Mouse (Mus musculus): ENCODE data around the gene Fgd6. TPM values are rescaled to one million over a fixed set of nuclear protein-coding genes. Genes with fewer than 3 reads are reported as not detected.
A peak's percentile ranks its signal among the peaks of the same experiment; 100 is the strongest.

The Fgd6 gene
- polyA plus RNA-seq, 1 experiment: 3.7 TPM

DNA sequence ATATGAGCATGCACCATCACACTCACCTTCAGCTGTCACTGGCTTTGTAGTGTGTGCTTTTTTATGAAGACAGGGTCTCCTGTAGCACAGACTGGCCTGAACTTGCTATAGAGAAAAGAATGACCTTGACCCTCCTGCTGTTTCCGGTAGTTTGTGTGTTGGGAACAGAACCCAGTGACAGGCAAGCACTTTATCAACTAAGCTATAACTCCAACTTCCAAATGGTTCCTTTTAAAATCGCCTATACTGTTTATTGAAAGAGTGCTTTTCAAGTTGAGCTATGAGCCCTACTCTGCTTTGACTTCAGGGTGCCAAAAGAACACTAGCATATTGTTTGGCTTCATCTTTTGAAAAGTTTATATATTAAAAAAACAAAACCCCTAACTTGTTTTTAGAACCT, 24.8 kb upstream of the Fgd6 start:
- no peak overlapping the region for H3K4me3 ChIP-seq (ENCODE audit: low read depth, low read length)
- H3K27ac ChIP-seq (ENCODE audit: insufficient read depth, low read depth, low read length): no peak overlapping the region
- TF ChIP-seq CTCF (IDR thresholded peaks at IDR 0.05; ENCODE audit: extremely low read depth, insufficient read length, insufficient replicate concordance, low read depth, low read length) (no peak), POLR2A (IDR thresholded peaks at IDR 0.05; ENCODE audit: low read depth, low read length) (no peak)
- no peaks in the 10 kb centered on the region for H3K4me1 ChIP-seq (ENCODE audit: control insufficient read depth, insufficient read depth, insufficient read length, low read length)
- H3K27me3 ChIP-seq (ENCODE audit: control insufficient read depth, insufficient read depth, low read length): no peaks in the 10 kb centered on the region
- WGBS: 46% methylated on average over 2 of the region's 2 CpGs
- 0 out of 2 replicates have a peak, but pooled peaks cover 1% of the 10 kb centered on the region for H3K36me3 ChIP-seq (ENCODE audit: control insufficient read depth, insufficient read depth, low read length)

DNA sequence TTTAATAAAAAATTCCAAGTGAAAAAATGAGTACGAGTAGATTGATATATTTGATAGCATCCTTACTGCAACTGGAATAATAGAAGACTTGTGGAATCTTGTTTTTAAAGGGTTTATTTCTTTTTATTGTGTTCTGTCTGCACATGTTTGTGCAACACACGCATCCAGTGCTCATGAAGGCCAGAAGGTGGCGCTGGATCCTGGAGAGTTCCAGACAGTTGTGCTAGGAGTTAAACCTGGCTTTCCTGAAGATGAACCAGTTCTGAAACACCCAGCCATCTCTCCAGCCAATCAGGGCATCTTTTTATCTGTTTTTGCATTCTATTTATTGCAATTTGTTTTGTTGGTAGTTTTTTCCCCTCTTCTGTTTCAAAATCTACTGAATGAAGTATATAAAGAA, 22.6 kb upstream of the Fgd6 start:
- 47% methylated on average over 3 of the region's 3 CpGs for WGBS
- TF ChIP-seq POLR2A (IDR thresholded peaks at IDR 0.05; ENCODE audit: low read depth, low read length) (no peak), CTCF (IDR thresholded peaks at IDR 0.05; ENCODE audit: extremely low read depth, insufficient read length, insufficient replicate concordance, low read depth, low read length) (peak; percentile 78; the same call in 1 of the 2 replicates)
- Histone ChIP-seq H3K36me3 (ENCODE audit: control insufficient read depth, insufficient read depth, low read length) (no peaks in the 10 kb centered on the region), H3K4me3 (ENCODE audit: low read depth, low read length) (no peak overlapping the region), H3K4me1 (ENCODE audit: control insufficient read depth, insufficient read depth, insufficient read length, low read length) (no peaks in the 10 kb centered on the region), H3K27me3 (ENCODE audit: control insufficient read depth, insufficient read depth, low read length) (no peaks in the 10 kb centered on the region), H3K27ac (ENCODE audit: insufficient read depth, low read depth, low read length) (no peak overlapping the region)

DNA sequence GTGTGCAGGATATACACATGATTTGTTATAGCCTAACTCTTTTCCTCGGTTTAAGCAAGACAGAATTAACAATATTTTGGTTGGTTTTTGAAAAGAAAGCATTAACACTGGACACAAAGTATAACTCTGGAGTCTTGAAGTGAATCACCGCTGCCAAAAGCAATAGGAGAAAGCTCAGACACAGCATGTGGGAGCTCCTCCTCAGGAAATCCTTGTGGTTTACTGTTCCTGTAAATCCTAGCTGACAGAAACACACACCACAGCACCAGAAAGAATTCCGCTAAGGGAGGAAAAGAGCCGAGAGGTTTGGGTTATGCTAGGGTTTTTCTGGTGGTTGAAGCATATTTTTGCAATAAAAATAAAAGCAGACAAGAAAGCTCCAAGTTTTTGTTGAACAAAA, 21.6 kb upstream of the Fgd6 start:
- no peak for TF ChIP-seq POLR2A (IDR thresholded peaks at IDR 0.05; ENCODE audit: low read depth, low read length)
- Histone ChIP-seq H3K27me3 (ENCODE audit: control insufficient read depth, insufficient read depth, low read length) (no peaks in the 10 kb centered on the region), H3K4me1 (ENCODE audit: control insufficient read depth, insufficient read depth, insufficient read length, low read length) (no peaks in the 10 kb centered on the region), H3K4me3 (ENCODE audit: low read depth, low read length) (no peak overlapping the region), H3K36me3 (ENCODE audit: control insufficient read depth, insufficient read depth, low read length) (no peaks in the 10 kb centered on the region), H3K27ac (ENCODE audit: insufficient read depth, low read depth, low read length) (no peak overlapping the region)
- 69% methylated on average over 4 of the region's 4 CpGs for WGBS

DNA sequence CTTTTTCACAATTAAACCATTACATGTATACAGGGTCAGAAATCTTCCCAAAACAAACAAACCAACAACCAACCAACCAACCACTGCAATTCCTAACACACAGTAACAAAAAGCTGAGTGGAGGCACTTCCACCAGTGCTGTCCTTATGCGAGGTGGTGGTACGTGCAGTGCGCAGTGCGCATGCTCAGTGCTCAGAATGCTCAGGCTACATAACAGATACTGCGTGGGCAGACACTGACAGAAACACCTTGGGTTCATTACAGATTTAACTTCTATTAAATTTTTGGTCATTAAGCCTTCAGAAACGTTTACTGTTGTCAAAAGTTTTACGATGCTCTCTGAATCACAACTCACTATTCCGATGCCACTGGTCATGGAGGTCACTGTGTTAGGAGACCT, 18.3 kb upstream of the Fgd6 start:
- H3K4me3 ChIP-seq (ENCODE audit: low read depth, low read length): no peak overlapping the region
- no peaks in the 10 kb centered on the region for H3K36me3 ChIP-seq (ENCODE audit: control insufficient read depth, insufficient read depth, low read length)
- H3K27me3 ChIP-seq (ENCODE audit: control insufficient read depth, insufficient read depth, low read length): no peaks in the 10 kb centered on the region
- 86% methylated on average over 8 of the region's 8 CpGs for WGBS
- H3K27ac ChIP-seq (ENCODE audit: insufficient read depth, low read depth, low read length): no peak overlapping the region
- peaks cover 2% of the 10 kb centered on the region; the same call in 1 of the 2 replicates for H3K4me1 ChIP-seq (ENCODE audit: control insufficient read depth, insufficient read depth, insufficient read length, low read length)
- TF ChIP-seq CTCF (IDR thresholded peaks at IDR 0.05; ENCODE audit: extremely low read depth, insufficient read length, insufficient replicate concordance, low read depth, low read length) (no peak), POLR2A (IDR thresholded peaks at IDR 0.05; ENCODE audit: low read depth, low read length) (no peak)

DNA sequence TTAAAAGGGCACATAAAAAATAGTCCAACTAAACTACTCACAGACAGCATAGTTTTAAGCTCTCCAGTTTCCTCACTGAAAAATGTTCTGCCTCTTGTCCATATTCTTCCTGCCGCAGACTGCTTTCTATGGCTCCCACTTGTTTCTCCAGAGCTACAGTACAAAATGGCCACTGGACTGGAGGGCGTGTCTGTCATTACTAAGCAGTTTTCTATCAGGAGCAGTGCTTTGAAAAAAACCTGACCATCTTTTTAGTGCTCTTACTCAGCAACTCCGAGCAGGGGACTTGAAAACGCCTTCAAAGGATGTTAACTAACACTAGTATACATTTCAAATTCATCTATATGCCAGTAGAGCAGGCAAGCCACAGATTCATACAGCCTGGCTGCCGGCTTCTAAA, 15.2 kb upstream of the Fgd6 start:
- H3K27me3 ChIP-seq (ENCODE audit: control insufficient read depth, insufficient read depth, low read length): no peaks in the 10 kb centered on the region
- no peak overlapping the region for H3K27ac ChIP-seq (ENCODE audit: insufficient read depth, low read depth, low read length)
- TF ChIP-seq POLR2A (IDR thresholded peaks at IDR 0.05; ENCODE audit: low read depth, low read length): no peak
- no peak for TF ChIP-seq CTCF (IDR thresholded peaks at IDR 0.05; ENCODE audit: extremely low read depth, insufficient read length, insufficient replicate concordance, low read depth, low read length)
- H3K4me1 ChIP-seq (ENCODE audit: control insufficient read depth, insufficient read depth, insufficient read length, low read length): peaks cover 4% of the 10 kb centered on the region; the same call in 1 of the 2 replicates
- WGBS: 64% methylated on average over 5 of the region's 5 CpGs
- H3K36me3 ChIP-seq (ENCODE audit: control insufficient read depth, insufficient read depth, low read length): no peaks in the 10 kb centered on the region
- no peak overlapping the region for H3K4me3 ChIP-seq (ENCODE audit: low read depth, low read length)

DNA sequence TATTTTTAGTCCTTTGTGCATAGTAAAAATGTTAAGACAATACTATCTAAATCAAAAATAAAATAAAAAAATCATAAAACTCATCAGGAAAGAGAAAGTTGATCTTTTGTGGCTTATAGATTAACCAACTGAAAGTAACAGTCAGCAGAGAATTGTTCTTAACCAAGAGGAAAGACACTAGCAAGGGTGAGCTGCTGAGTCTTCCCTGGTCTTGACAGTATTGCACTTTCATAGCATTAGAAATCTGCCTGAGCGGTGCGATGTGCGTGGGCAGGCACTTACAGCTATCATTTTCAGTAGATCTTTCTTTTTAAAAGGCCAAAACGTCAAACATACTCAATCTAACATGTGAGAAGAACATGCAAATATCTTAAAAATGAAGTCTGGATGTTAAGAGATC, 14.7 kb upstream of the Fgd6 start:
- Histone ChIP-seq H3K36me3 (ENCODE audit: control insufficient read depth, insufficient read depth, low read length) (no peaks in the 10 kb centered on the region), H3K4me1 (ENCODE audit: control insufficient read depth, insufficient read depth, insufficient read length, low read length) (peaks cover 4% of the 10 kb centered on the region; the same call in 1 of the 2 replicates), H3K27ac (ENCODE audit: insufficient read depth, low read depth, low read length) (no peak overlapping the region), H3K27me3 (ENCODE audit: control insufficient read depth, insufficient read depth, low read length) (no peaks in the 10 kb centered on the region), H3K4me3 (ENCODE audit: low read depth, low read length) (no peak overlapping the region)
- WGBS: 82% methylated on average over 4 of the region's 4 CpGs
- TF ChIP-seq POLR2A (IDR thresholded peaks at IDR 0.05; ENCODE audit: low read depth, low read length) (no peak), CTCF (IDR thresholded peaks at IDR 0.05; ENCODE audit: extremely low read depth, insufficient read length, insufficient replicate concordance, low read depth, low read length) (no peak)

DNA sequence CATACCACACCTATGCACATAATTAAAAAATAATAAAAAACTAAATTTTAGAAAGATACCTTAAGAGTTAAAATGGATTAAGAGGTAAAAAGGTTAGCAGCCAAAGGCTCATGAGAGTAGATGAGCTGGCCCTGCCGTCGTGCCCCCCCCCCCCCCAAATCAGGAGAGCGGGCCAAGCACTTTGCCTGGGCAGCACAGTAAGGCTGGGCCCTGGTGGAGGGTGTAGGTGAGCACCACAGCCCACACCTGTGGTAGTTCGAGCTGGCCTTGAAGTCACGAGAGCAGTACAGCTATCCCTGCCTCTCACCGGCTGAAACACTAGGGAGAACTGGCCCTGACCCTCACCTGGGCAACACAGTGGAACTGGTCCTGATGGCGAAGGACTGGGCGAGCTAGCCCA, 10.7 kb upstream of the Fgd6 start:
- Histone ChIP-seq H3K27me3 (ENCODE audit: control insufficient read depth, insufficient read depth, low read length) (no peaks in the 10 kb centered on the region), H3K4me3 (ENCODE audit: low read depth, low read length) (no peak overlapping the region), H3K36me3 (ENCODE audit: control insufficient read depth, insufficient read depth, low read length) (no peaks in the 10 kb centered on the region; the same call in 1 of the 2 replicates), H3K4me1 (ENCODE audit: control insufficient read depth, insufficient read depth, insufficient read length, low read length) (peaks cover 4% of the 10 kb centered on the region; the same call in 1 of the 2 replicates), H3K27ac (ENCODE audit: insufficient read depth, low read depth, low read length) (no peak overlapping the region)
- no peak for TF ChIP-seq CTCF (IDR thresholded peaks at IDR 0.05; ENCODE audit: extremely low read depth, insufficient read length, insufficient replicate concordance, low read depth, low read length)
- TF ChIP-seq POLR2A (IDR thresholded peaks at IDR 0.05; ENCODE audit: low read depth, low read length): no peak
- WGBS: 96% methylated on average over 8 of the region's 8 CpGs

DNA sequence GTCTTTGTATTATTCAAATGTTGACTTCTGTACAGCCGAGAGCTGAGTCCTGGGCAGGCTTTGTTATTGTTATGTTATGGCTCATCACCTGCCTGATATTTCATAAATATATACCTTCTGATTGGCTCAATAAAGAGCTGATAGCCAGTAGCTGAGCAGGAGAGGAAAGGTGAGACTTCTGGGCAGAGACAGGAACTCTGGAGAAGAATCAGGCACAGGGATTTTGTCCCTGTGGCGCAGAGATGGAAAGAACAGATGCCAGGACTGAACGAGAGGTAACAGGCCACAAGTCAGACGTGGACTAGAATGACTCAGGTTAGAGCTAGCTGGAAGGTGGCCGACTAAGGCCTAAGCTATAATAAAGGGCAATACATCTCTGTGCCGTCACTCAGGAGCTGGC, 7.3 kb upstream of the Fgd6 start:
- no peak for TF ChIP-seq POLR2A (IDR thresholded peaks at IDR 0.05; ENCODE audit: low read depth, low read length)
- TF ChIP-seq CTCF (IDR thresholded peaks at IDR 0.05; ENCODE audit: extremely low read depth, insufficient read length, insufficient replicate concordance, low read depth, low read length): no peak
- H3K27ac ChIP-seq (ENCODE audit: insufficient read depth, low read depth, low read length): no peak overlapping the region
- WGBS: 74% methylated on average over 6 of the region's 6 CpGs
- H3K4me3 ChIP-seq (ENCODE audit: low read depth, low read length): no peak overlapping the region
- peaks cover 3% of the 10 kb centered on the region; the same call in 1 of the 2 replicates for H3K36me3 ChIP-seq (ENCODE audit: control insufficient read depth, insufficient read depth, low read length)
- H3K4me1 ChIP-seq (ENCODE audit: control insufficient read depth, insufficient read depth, insufficient read length, low read length): no peaks in the 10 kb centered on the region
- no peaks in the 10 kb centered on the region for H3K27me3 ChIP-seq (ENCODE audit: control insufficient read depth, insufficient read depth, low read length)
